Mouse (Mus musculus): Measurements from ENCODE around the gene Lmod3.

Lmod3 gene

GRCm38 (mm10) chr6:97202477-97202876, 50.1 kb downstream of the Lmod3 start:
- DNase-seq (ENCODE audit: low read depth in 1 of 2, low spot score in 2 of 2) = no peak

- no peak for DNase-seq (ENCODE audit: low read depth in 1 of 2, low spot score in 2 of 2)
Observed at GRCm38 (mm10) chr6:97200437-97200836, 52.1 kb downstream of the Lmod3 start.
